Mouse (Mus musculus) kidney, adult 18-20 months (tissue): ENCODE measurements at regions not wholly inside any gene's neighbourhood (a gene's known extent, or its start where the extent isn't known, plus 50 kb on each side); places are given as distances from the start of the nearest gene placed in this dataset.

Source experiments
- DNase-seq: peaks from one replicate; pipeline ENCODE4 v3.0.0; 2021

DNA sequence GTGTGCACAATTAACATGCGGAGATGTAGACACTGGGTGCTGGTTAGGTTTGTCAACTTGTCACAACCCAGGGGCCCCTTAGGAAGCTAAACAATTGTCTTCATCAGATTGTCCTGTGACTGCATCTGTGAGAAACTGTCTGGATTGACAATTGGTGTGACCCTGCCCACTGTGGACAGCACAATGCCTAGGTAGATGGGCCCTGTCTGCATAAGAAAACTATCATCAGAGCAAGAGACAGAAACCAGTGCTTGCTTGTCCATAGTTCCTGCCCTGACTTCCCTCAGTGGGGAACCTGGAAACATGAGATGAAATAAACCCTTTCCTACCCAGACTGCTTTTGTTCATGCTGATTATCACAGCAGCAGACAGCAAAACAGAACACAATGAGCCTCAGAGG lies 63.5 kb upstream of the Tyw5 start:
- DNase-seq = no peak

DNA sequence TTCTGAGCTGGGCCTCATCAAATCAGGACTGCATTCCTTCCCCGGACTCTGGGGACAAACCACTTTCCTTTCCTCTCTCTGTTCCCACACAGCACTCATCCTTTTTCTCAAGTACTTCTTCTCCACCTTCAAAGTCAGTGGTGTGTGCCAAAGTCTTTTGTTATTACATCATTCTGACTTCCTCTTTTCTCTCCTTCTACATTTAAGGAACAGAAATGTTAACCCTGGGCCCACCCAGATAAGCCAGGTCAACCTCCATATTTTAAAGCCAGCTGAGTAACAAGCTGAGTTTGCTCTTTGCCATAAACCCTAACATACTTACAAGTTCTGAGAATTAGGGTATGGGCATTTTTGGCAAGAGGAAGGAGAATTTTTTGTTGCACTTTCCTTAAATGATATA lies 65.3 kb upstream of the Tyw5 start:
- no peak for DNase-seq

DNA sequence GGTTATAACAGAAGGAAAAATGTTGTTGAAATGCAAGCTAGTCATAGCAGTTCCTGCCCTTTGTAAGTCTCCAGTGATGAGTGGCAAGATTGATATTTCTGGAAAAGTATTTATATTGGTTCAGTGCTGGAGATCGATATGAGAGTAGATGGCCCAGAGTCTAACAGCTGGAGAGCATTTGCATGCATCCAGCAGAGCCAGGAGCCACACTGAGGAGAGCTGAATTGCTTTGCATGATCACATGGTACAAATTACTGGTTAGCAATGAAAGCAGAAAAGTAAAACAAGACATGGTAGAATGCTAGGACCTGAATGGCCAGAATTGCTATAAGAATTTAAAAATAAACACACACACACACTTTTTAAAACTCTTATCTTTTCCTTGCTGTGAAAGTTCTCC lies 70.8 kb upstream of the Tyw5 start:
- no peak for DNase-seq

DNA sequence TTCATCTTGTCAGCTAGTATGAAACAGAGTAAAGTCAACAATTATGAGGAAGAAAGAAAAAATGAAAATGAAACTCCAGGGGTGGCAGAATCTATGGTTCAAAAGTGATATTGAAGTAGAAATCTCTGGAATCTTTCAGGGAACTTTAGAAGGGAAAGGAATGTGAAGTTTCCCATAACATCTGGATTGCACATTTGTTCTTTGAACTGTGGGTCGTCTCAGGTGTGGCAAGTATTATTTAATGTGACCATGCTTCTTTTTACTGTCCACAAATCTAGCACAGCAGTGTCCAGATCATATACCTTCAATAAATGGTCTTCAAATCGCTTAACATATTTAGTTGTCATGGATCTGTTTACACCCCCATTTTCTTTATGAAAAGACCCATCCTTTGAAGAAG lies 71.2 kb upstream of the Tyw5 start:
- DNase-seq = no peak

DNA sequence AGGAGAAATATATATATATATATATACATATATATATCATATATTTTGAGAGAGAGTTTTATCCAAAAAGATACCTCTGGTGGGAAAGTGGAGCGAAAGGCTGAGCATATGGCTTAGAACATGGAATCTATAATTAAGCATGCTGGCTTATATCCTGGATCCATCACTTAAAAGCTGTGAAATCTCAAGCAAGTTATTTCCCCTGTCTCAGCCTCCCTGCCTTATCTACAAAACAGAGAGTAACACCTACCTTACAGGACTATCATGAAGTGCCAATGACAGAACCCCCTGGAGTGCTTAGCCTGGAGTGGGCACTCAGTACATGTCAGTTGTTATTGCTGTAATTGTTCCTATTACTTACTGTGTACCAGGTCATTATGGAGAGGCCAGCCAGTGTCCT lies 71.9 kb upstream of the Tyw5 start:
- no peak for DNase-seq

DNA sequence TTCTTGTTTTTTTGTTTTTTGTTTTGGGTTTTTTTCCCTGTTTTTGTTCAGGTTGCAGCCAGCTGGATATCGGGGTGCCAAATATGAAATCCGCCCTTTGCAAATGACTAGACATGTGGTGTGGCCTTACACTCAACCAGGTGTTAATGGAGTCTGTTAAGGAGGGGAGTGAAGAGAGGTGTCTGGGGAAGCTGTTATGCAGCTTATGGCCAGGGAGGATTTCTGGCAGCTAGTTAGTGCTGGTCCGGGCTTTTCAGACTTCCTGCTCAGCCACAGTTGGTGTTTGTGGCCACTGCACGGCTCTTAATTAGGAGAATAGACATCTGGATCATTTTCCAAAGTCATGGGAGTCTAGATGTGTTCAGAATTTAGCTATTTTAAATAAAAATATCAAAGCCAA lies 72.7 kb upstream of the Tyw5 start:
- no peak for DNase-seq

DNA sequence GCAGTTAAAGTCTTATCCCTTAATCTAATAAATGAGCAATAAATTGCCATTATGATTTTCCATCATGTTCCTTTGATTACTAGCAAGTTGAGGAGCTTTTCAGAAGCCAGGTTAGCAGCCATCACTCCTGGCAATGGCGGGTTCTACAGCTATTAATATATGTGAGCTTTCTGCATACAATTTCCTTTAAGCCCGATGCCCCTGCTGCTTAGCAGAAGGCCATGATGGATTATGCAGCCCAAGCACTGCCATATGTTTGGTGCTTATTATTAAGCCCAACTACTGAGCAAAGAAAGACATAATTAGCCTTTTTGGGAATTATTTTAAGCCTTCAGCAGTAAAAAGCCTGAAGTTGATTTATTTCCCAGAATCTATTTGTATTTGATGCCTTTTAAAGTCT lies 82.3 kb upstream of the Tyw5 start:
- no peak for DNase-seq

DNA sequence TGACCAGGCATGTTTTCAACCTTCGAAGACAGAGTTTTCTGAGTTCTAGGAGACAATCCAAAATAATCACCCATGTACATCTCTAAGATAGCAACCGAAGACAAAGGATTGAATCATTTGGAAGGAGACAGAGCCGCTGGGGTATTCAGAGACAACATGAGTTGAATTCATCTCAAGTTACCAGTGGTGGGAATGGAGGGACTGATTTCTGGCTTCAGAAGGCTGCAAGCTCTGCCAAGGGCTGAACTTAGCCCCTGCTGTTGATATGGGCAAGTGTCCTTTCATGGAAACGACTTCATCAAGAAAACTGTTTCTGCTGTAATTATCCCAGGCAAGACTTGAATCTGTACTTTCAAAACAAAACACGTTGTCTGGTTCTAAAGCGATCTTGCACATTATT lies 82.7 kb upstream of the Tyw5 start:
- no peak for DNase-seq

DNA sequence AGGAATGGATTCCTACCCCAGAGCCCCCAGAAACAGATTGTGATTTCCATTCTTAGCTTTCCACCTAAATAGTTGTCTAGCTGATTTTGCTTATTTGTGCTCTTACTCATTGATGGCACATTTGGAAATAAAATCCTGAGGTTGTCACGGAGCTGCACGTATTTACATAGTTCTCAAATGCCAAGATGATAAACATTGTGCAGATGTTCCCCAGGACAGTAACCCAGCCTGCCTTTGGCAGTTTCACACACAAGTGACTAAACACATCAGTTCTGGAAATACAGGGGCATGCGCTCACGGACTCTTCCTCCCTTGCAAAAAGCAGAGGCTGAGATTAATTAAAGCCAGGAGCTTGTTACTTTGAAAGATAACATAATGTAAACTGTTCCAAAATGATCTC lies 83.1 kb upstream of the Tyw5 start:
- no peak for DNase-seq

DNA sequence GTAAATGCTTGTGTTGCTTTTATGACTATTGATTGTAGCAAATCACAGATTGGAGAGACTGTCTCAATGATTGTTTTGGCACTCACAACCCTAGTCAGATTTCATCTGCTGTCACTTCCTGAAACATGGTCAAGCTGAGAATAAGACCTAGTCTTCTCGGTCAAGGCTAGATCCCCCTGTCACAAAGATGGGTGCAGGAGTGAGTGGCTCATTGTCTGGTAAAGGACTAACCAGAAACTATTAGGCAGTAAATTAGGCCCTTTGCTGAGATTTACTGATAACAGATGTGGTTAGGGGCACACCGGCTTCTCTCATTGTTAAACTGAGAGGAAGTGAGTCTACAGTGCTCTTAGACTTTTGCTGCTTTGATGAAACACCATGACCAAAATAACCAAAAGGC lies 85.8 kb upstream of the Tyw5 start:
- DNase-seq = no peak

DNA sequence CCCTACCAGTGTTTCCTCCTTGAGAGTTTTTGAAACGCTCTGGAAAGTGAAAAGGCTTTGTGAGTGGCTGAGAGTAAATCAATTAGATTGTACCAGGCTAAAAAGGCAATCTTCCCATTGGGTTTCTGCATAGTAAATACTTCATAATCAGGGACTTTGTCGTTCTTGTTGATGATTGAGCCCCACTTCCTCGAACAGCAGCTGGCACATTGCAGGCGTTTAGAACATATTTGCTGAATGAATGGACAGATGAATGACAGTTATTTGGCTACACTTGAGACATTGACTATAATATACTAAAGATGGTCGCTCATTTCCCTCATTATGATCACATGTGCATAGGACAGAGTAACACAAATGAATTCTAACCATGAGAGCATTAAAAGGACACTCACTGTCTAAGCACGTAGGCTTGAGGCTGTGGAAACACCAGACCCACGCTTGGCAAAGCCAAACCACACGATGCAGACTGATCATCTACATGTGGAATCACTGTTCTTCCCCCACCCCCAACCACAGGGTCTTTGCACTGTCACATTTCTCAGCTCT lies 90.7 kb upstream of the Tyw5 start:
- DNase-seq = no peak

DNA sequence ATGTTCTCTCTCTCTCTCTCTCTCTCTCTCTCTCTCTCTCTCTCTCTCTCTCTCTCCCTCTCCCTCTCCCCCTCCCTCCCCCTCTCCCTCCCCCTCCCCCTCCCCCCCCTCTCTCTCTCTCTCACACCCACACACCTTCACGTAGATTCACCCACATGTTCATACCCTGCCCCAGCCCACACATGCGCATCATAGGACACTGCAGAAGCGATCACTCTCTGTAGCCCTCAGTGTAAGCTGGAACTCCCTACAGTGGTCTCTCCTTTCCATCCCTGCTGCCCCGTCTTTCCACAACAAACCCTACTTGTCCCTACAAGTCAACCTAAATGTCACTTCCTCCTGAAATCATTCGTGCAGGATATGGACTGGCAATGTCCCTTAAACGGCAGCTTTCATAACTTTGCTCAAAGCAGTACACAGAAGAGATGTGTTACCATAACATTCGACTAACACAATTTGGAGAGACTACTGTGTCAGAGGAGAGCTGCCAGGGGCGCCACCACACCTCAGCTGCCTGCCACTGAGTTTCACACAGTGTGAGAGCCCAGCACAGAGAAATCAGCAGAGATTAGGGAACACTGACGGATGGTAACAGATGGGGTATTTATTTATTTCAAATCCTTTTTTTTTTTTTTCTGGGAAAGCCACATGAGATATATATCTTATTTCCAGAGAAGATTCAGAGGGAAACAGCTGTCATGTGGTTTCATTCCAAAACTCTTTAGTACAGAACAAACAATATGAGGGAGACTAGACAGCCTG lies 103.6 kb upstream of the Tyw5 start:
- no peak for DNase-seq

DNA sequence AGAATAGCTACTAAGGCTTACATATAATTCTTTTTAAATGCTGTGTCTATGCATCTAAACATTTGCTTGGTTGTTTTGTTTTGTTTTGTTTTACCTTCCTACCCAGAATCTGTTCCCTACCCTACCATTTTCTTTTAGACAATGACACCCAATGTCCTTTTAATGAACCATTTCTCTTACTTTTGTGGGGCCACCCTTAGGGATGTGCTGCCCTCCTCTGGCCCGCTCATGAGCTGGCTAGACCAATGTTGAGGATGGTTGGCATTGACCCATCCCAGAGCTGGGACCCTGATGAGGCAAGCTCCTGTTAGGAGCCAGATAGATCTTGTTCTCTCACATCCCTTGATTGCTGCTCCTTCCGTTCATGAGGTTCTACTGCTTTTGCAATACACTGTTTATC lies 105.0 kb upstream of the Tyw5 start:
- no peak for DNase-seq

DNA sequence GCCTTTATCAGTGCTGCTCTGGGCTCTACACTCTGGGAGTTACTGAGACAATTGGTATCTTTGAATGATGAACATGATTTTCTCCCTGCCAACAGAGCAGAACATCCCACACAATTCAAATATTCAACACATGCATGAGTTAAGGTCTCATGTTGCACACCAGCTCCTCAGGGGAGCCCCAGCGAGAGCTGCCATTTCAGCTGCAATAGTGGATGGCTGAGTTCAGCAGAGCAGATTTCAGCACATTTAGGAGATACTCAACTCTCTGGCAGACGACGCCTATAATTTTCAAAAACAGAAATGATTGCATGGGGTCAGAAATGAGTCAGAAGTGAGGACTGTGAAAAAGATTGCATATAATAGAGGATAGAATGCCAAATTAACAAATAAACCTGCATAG lies 105.6 kb upstream of the Tyw5 start:
- no peak for DNase-seq

DNA sequence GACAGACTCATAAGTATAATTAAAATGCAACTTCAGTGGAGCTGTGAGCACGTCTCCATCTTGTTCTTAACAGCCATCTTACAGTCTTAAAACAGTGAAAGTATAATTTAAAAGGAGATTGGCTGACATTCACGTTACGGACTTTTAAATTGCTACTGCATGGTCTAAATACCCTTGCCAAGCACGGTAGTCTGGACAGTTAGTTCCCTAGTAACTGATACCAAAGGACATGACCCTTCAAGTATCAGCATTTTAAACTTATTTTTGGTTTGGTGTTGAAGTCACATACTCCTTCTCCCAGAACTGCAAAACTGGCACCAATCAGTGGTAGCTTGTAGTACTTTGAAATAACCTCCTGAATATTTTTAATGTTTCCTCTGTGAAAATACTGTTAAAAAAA lies 119.1 kb upstream of the Tyw5 start:
- DNase-seq = no peak

DNA sequence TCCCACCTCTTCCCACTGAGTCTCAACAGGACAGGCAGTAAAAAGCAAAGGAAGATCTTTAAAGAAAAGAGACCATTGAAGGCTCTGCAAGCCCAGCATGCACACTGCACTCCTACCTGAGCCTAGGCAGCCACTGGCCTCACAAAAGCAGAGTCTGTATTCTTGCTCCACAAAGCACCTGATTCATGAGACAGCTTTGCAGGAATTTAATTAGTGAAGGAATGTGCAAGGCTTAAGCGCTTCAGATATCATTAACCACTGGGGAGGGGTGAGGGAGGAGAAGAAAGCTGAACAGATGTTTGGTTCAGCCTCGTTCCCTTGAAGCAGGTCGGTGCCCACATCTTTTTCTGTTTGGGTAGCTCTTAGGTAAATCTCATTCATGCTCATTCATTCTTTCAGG lies 121.8 kb upstream of the Tyw5 start:
- DNase-seq = peak; percentile 8

DNA sequence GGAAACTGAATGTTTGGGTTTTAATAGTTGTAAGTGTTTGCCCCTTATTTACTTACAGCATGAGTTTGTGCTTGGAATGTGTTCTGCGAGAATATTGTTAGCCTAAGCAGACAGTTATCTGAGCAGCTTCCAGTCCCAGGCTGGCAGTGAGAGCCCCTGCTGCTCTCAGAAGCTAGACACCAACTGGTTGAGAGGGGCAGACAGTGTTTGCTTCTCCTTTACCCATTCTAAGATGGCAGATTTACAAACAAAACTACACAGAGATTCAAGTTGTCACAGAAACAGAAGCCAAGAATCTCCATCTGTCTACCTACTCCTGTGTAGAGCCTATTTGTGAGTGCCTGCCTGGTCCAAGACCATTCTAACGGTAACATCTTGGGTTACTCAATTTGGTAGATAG lies 122.4 kb upstream of the Tyw5 start:
- no peak for DNase-seq

DNA sequence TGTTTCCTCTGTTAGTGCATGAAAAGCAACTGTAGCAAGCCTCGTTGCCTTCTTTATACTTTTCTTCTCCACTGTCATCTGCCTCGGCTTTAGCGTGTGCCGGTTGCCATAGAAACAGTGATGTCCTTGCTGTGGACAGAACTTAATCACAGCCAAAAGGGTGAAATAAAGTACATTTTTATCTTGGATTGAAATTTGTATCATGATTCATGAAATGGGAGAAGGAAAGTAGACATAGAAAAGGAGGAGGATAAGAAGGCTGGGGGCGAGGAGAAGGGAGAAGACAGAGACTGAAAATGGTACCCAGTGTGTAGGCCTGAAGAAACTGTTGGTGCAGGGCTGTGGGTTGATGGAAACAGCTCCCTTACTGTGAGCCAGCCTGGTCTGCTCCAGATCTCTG lies 130.5 kb upstream of the Tyw5 start:
- no peak for DNase-seq

DNA sequence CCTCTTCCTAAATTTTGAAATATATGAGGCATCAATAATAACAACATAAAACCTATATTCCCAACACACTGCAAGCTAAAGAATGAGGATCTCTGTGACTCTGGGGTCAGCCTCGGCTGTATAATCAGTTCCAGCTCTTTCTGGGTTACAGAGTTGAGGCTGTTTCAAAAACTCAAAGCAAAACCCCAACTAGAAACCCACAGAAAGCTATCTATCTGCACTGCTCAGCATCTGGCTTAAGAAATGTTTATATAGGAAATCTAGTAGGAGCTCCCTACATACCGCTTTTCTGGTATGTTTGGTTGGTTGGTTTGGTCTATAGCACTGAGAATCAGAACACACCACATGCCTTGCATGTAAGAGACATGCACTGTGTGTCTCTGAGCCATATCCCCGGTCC lies 137.8 kb upstream of the Tyw5 start:
- DNase-seq = no peak

DNA sequence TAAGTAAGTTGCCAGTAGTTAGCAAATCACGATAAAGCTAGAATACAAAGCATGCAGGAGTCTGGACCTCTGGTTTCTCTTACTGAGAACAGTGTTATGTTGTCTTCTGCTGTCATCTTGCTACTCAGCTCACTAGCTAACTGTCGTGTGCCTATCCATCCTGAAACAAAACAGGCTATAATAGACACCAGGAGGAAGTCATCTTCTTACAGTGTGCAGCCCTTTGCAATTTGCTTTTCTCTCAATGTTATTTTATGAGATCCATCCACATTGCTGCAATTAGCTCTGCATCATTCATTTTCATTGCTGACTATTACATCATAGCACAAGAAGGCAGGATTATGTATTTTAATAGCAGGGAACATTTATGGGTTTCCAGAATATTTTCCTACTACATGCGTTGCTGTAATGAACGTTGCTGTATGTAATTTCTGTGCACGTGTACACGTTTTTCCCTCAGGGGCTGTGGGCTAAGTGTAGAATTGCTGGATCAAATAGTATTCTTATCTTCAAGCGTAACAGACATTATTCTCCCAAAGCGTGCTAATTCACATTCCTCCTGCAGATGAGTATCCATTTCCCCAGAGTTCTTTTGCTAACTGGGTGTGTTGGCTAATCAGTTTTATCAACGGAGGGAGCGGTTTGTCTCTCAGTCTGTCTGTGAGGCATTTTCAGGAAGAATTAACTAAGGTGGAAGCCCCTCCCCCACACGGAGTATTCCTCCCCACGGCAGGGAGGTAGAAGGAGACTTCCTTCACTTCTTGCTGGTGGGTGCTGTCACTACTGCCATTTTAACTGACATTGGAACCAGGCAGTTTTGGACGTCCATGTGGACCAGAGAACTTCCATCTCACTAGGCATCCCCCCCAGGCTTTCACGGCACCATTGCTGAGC lies 139.1 kb upstream of the Tyw5 start:
- DNase-seq = no peak

DNA sequence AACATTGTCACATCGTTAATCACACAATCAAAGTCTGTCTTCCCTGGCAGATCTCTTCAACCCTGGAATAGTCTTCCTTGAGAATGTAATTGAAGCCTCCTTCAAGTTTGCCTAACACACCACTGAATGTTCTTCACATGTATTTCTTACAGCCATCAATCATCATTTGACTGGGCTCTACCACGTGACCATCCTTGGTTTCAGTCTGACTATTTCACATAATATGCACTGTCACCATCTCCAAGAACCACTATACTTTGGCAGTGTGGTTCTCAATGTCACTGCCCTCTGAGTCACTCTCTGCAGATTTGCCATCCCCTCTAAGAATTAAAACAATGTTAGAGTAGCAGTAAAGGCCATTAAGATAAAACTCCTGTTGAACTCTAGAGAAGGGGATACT lies 154.6 kb upstream of the Tyw5 start:
- no peak for DNase-seq

DNA sequence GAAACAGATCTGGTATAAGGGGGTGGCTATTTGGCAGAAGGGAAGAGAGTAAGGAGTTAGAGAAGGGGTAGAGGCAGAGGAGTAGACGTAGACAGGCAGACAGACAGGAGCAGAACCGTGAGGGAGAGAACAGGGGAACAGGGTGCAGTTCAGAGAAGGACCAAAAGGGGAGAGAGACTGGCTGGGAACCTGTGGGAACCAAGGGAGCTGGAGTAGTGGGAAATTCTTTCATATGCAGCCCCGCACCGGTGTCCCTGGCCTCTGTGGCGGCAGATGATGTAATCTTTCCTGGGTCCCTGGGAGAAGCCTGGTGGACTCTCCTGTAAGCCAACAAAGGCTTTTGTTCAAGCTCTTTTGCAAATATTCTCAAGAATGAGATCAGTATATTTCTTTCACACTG lies 157.8 kb upstream of the Tyw5 start:
- DNase-seq = no peak

DNA sequence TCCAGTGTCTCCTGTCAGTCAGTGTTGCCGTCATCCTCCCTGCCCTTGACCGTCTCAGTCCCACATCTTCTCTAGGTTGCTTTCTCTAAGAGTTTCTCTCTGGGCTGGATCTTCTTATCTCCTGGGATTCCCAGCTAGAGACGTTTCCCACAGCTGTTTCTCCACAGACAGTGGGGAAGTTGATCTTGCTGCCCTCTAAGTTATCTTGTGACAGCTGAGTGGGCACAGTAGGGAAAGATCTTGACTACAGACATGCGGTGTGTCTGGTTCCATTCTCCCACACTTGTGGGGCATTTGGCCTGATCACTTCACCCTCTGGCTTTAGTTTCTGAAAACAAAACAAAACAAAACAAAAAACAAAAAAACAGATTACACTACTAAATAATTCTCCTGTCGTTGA lies 165.2 kb upstream of the Tyw5 start:
- no peak for DNase-seq

DNA sequence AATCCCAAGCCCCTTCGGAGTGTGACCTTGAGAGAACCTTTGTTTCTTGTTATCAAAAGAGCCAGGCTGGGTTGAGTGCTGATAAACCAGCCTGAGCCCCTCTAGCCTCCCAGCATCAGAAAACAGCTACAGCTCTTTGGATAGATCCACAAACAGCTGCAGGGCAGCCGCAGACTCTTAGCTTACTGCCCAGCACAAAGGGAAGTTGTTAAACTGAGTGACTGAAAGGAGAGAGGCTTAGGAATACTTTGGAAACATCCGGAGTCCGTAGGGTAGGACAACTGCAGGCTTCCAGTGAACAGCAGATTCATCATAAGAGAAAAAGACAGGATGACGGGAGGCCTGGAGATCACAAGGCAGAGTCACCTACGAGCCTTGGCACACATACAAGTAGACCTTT lies 166.9 kb upstream of the Tyw5 start:
- DNase-seq = no peak
